Mouse (Mus musculus) cerebellum, adult 9-11 months (tissue): ENCODE results near the gene Frmd7.
A peak's percentile ranks its signal among the peaks of the same experiment; 100 is the strongest.

ENCODE experiments used
- DNase-seq: peaks from one replicate; pipeline ENCODE4 v3.0.0; 2022

Gene Frmd7

DNA sequence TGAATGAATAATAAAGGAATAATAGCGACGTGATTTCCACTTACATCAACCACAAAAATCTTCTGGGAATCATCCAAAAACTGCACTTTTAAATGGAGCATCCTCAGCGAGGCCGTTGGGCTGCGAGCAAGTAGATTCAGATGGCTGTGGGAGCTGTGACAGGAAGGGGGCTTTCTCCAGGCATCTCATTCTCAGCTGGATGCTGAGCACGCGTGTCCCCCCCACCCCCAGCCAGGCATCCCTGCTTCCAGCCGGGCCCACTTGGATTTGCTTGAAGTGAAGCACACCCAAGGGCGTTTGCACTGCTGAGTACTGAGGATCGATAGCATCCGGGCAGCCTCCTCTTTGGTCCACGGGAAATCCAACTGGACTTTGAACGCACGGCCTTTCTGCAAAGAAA is at the start of gene Frmd7:
Gene Frmd7 (minus strand): TSS at position 101 of the 400 bp plus-strand sequence.
- DNase-seq = no peak

DNA sequence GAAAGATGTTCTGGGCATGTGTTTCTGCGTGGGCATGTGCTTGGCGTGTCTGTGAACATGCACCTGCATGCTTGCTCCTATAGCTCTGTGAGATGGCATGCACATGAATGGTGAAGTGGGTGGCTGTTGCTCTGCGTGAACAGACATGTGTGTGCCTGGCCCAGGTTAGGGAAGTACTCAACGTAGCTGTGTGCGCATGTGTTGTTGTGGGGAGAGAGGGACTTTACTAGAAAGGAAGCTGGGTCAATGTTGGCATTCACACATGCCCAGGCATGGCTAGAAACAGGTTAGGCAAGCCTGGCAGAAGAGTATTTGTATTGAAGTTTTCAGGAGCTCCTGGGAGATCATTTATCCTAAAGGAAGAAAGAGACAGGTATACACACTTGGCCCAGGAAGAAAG is 48.8 kb upstream of the Frmd7 start:
- no peak for DNase-seq

DNA sequence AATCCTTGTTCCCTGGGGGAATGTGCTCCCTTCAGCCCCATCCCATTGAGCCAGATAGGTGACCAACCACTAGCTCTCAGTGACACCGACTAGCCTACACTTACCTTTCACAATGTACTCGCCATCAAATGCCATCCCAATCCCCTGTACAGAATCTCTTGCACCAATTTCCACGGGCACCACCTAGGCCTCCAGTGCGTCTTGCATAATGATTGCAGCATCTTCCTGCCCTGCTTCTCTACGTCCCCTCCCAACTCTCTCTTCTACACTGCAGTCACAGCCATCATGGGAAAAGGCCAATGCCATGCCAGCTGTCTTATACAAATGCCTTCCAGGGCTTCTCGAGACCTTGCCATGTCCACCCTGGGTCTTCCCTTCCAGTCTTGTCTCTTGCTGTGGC is 47.4 kb upstream of the Frmd7 start:
- no peak for DNase-seq

DNA sequence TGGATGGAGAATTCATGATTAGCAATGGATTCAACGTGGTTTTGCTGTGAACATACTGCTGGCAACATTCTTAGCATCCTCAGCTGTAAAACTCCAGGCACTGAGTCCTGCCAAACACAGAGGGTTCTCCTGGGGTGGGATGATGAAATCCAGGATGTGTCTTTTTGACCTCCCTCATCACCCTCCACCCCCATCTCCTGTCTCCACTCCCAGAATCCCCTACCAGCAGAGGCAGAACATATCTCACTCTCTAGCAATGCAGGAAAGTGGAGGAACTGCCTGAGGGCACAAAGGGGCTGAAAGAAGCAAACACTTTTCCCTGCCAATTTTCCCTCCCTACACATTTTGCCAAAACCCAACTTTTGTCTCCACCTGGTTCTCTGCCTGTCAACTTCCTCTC is 46.1 kb upstream of the Frmd7 start:
- no peak for DNase-seq

DNA sequence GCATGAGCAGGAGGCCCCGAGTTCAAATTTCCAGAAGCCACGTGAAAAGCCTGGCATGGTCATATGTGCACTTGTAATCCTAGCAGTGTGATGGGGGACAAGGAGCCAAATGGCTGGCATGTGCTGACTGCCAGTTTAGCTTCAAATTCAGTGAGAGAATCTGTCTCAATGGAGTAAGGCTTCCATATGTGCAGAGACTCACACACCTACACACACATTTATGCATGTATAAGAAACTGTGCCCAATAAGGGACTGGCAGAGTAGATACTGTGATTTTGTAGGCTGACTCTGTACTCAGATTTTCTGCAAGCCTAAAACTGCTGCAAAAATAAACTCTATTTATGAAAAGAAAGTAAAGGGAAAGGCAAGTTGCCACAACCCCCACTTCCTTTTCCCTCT is 35.9 kb upstream of the Frmd7 start:
- DNase-seq = no peak

DNA sequence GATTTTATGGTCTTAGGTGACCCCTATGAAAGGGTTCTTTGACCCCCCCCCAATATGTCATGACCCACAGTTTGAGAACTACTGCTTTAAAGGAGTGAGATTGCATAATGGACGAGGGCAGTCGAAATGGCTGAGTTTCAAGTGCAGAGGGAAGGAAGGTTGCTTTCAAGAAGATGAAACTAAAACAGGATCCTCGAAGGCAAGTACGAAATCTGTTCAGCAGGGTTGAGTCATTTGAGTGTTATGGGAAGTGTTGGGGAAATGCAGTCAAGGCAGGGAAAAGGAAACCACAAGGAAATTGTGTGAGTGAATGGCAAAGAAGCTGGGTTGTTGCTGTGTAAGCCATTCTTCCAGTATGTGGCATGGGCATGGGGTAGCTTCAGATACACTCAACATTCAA is 29.6 kb upstream of the Frmd7 start:
- no peak for DNase-seq

DNA sequence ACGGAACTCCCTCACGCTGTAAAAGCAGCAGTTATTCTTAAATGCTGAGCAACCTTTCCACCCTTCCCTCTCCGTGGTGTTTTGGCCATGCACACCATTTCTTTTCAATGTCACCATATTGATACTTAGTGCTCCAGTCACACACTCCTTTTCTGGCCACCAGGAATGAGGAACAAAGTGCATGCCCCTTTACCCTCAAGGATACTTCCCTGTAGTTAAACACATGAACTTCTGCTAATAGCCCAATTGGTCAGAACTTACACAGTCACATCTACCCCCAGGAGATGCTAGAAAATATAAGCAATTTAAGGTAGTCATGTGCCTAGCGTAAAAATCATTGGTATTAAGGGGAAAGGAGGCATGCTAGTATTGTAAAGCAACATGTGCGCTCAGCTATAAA is 27.4 kb upstream of the Frmd7 start:
- no peak for DNase-seq

DNA sequence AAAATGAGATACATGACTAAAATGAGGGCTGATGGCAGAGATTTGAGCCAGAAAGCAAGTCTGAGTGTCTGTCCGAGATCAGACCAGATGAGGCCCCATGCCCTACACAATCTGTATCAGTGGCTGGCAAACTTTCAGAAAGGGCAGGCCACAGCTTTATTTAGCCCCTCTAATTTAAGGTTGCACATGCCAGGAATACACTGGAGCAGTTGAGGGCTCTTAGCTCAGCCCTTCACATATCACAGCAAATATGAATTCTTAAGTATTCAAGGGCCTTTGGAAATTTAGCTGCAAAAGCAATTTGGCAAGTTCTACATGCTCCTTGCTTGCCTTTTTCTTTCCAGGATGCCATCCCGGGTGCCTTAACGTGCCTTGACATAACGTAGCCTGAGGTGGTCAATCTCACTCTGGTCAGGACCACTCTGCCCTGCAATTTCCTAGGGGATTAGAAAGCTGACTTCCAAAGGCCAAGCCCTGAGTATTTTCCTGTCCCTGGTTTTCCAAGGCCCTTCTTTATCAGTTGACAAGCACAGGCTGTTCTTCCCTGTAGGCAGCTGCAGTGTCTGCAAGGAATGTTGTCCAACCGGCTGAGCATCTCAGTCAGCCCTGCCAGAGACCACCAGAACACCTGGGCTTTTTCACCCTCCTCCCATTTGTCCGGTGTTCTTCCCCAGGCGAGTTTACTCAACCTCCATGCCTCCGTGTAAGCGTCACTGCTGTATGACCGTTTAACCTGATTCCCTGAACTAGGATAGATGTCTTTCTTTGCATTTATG is 25.8 kb upstream of the Frmd7 start:
- no peak for DNase-seq

DNA sequence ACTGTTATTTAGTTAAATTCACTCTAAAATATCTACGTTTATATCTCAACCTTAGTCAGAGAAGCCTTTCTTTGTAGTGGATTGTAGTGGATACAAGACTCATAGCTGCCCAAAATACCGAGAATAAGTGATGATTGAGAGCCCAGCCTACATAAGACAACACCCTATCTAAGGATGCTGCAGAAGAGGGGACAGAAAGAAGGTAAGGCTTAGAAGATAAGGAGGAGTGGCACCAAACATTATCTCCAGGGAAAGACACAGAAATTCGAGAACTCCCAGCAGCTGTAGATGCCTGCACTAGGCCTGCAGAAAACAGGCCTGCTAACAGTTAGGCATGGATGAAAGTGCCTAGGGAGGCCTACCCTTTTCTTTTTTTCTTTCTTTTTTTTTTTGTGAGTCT is 22.6 kb upstream of the Frmd7 start:
- DNase-seq = no peak

DNA sequence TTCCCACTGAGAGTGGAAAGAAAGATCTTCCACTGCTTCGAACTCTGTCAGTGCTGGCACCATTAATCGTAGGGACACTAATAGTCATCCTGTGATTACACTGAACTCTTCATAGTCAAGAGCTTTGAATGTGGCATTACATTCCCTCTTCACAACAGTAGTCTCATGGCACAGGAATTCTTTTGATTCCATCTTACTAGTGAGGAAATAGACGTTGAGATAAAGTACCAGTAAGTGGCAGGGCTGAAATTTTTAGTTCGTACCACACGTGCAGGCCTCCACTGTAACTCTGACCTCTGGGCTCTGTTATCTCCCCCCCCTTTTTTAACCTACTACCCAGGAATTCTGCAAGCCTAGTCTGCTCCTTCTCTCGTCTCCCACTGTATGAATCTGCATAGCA is 20.4 kb upstream of the Frmd7 start:
- DNase-seq = no peak

DNA sequence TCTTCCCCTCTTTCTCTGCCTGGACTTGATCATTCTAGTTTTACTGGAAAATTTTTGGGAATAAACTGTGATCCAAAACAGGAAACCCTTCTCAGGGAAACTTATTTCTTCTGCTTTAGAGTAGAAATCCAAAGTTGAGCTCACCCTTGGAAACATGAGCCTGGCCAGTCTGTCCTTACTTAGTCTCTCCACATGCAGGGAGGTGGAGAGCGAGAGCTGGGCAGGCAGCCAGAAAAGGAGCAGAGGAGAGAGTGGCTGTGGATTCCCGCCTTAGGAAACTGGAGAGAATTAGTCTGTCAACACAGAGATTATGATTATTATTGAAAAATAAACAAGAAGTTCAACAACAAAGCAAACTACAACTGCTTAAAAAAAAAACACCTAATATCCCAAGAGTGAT is 6.1 kb upstream of the Frmd7 start:
- DNase-seq = no peak

DNA sequence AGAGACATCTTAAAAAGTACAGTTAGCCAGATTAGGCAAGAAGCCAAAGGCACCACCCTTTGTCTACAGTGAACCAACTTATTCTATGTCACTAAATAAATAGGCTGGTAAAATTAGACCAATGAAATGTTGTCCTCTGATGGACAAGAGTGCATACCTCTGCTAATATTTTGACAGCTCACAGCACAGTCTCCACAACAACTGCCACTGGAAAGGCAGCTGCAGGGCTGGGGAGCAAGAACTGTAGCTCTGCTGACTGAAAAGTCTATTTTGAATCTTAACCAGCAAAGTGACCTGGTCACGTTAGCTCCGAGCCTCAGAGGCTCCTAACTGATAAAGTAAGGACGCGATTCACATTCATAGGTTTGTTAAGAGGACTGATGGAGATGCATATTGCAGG is 5.6 kb upstream of the Frmd7 start:
- DNase-seq = no peak

DNA sequence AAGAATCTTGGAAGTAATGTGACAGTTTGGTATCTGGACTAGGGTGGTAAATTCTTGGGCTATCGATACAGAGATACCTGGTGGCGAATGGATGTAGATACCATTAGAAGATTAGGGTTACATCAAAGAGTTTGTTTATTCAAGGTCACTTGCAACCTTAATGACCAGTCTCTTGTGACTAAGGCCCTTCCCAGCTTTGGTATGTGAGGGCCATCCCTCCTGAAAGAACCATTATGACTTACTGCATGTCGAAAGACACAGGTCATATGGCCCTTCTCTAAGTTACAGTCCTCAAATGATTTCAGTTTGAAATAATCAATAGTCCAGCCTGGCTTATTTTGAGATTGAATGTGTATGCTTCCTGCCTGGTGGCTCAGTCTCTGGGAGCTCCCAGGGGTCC is 5.4 kb downstream of the Frmd7 start:
- DNase-seq = no peak

DNA sequence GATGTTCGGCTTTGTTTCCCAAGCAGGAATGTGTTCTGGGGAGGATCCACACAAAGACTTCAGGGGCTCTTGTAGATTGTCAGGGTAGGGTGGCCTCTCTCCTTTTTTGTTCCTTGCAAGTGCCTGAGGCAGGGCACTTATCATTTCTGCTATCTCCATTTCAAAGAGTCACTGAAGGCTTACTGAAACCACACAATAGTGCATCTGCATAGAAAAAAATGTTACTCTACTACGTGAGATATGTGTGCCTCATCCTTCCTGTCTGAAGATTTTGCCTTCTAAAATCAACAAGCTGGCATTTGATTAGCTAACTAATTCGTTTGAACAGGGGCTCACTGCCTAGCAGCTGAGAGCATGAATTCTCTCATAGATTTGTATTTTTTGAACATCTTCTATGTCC is 12.2 kb downstream of the Frmd7 start:
- no peak for DNase-seq

DNA sequence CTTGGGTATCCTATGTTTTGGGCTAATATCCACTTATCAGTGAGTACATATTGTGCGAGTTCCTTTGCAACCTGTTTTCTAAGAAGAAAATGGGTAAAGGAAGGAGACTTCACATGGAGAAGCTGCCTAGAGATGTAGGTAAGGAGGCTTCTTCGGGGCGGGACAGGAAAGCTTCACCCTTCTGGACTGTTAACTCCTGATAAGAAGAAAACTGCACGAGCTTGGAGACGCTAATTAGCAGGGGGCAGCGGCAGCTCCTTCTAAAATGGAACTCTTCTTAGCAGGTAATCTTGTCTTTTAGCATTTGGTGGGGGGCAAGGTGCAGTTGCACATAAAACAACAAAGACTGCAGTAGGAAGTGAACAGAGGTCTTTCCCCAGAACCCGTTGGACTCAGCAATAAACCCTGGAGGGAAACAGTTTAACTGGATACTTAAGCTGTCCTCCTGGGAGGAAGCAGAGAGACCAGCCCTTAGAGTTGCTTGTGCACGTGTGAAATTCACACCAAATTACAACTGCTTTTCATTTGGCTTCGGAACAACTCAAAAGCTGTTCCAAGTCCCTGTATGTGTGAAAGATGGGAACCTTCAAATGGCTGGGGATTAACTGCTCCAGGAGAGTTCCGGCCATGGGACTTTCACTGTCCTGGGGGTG is 15.5 kb downstream of the Frmd7 start:
- DNase-seq = no peak

DNA sequence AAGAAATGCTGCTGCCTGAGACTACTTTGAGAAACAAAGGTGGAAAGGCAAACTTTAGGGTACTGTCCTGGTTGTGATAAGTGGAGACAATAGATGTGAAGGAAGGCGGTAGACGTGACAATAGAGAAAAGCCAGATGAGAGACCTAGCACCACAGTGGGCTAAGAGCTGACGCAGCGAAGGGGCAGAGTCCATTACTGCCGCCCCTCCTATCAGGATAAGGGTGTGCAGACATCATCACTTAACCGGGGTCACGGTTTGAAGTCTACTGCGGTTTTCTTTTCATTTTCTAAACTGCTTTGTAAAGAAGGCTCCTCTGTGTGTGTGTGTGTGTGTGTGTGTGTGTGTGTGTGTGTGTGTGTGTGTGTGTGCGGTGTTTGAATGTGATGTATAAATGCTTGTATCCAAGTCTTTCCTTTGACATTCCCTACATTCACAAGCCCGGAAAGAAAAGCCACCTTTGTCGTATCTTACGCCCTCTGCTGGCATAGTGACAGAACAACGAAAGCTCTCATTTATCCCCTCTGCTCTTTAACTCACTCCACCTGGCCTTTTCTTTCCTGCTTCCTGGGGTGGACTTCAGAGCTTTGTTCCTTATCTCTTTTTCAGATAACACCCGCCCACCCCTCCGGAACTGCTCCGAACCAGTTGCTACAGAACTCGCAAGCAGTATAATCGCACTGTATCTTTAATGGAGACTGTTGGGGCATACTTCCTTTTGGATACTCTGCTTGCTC is 17.7 kb downstream of the Frmd7 start:
- peak; percentile 1 for DNase-seq

DNA sequence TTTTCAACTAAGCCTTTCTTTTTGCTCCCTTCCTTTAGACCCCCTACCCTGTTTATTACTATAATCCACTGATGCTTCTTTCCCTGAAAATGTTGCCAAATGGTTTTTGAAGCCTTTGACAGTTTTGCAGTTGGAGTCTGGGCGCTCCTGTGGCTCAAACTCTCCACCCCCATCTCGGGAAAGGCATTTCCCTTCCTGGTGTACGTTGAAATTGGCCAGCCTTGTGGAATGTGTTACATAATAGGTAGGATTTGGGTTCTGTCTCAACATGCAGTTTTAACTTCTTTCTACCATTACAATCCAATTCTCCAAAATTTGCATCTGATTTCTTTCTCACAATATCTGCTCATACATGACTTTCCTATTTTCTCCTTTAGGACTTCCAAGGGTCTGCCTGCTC is 23.8 kb downstream of the Frmd7 start:
- DNase-seq = no peak

DNA sequence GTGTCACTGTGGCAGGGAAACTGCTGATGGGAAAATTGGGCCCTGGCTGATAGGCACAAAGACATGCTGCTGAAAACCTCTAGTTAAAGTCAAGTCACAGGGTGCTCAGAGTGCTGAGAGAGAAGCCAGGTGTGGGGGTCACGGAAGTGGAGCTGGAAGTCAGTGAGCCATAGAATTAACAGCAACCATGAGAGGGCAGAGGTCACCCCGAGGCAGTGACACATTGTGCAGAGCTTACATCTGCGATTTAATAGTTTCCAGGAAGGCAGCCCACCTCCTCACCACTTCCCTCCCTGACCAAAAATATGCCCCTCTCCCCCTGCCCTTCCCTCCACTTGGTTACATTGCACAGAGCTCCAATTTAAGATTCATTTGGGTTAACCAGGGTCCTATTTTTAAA is 25.1 kb downstream of the Frmd7 start:
- DNase-seq = no peak

DNA sequence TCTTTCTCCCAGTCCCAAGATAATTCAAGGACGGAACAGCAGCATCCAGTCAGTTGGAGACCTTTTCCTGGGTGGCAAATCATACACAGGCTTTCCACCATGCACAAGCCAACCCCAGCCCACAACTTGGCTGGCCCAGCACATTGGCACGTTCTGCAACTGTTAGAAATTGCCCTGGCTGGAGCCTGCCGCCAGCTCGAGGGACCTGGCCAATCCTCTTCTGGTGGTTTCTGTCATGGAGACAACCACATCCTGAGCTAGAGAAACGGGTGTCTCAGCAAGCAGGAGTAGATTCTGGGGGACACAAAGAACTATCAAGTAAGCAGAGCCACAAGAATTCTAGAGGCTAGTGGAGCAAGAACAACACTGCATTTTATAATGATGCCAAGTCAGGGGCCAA is 32.6 kb downstream of the Frmd7 start:
- DNase-seq = no peak

DNA sequence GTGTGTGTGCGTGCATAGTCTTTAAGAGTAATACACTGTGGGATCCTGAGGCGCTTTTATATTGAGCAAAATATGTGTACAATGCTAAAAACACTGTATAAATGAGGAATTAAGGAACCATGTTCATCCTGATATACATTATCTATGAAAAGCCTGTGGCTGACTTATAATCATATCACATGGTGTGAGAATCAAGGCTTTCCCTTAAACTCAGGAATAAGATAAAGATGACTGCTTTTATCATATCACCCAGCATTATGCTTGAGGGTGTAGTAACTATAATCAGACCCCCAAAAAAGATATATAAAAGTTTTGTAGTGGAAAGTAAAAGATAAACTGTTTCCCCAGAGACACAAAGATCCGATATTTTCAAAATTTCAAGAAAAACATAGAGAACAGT is 39.0 kb downstream of the Frmd7 start:
- no peak for DNase-seq

DNA sequence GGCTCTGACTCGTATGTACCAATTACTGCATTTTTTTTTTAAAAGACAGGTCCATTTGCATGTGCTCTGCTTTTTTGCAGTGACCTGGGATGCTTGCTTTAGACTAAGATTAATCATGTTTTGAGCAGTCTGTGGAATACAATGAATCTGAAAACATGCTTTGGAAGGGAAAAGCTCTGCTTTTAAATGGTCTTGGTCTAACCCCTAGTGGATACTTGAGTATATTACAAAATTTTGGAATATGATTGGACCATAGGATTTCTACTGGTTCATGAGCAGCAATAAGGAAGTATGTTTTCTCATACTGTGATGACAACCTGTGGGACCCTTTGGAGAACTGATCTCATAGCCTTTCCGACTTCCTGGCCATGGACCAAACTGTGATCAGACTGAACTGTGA is 54.5 kb downstream of the Frmd7 start:
- no peak for DNase-seq

DNA sequence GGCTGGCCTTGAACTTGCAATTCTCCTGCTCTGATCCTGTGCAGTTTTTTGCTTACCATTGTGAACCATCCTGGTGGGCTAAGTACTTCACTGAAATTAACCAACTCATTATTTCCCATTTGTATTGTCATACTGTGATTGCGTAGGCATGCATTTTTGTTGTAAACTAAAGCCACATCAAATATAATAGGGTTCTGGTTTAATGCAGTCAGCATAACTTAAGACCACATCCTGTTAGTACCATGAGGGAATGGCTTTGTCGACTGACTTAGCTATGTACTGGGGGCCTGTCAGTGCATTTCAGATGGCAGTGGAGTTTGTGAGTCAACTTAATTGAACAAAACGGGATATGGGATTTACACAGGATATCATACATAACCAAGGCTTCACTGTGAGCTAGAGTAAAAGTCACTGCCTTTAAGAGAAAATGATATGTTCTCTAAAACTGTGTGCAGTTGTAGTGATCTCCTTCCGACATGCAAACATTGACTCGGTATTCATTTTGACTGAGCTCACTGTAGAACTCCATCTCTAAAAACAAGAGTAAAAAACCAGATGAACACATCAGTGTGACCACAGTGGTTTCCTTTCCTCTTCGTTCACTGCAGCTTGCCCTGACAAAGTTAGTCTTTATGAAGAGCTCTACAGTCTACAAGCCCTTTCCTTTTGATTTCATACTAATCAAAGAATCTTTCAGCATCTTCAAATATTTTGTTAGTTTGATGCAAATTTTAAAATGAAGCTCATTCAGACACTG is 68.1 kb downstream of the Frmd7 start:
- DNase-seq = no peak

DNA sequence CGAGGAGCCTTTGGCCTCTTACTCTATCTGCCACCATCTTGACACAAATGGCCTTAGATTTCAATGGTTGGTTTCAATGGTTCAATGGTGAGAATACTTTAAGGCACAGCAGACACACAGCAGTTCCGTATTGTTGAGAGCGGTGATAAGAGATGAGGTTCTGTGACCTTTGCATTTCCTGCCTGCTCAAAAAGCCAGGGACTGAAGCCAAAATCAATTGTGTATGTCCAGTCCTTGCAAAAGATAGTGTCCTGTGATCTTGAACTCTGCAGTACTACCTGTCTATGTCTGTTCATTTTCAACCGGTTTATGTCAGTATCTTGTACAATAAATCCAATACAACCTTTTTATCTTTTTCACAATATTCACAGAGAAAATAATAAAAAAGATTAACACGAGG is 77.8 kb downstream of the Frmd7 start:
- no peak for DNase-seq

DNA sequence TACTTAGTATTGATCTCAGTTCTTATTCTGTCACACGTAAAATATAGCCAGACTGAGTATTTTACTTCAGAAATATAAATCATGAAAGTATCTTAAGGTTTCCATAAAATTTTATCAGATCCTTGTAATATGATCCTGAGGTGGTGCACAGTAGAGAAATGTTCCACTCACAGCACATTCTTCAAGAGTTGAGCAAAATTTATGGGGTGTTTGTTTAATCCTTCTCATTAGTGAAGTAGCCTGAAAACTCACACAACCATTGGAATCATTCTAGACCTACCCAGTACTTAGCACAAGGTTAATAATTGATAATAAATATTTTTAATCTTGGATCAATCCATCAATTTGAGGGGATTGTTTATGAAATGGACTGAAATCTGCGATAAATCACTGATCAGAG is 78.7 kb downstream of the Frmd7 start:
- DNase-seq = no peak
